Mouse (Mus musculus) myocyte (in vitro differentiated cells): ENCODE results near the gene Mybbp1a. TPM values are rescaled to one million over a fixed set of nuclear protein-coding genes. Genes with fewer than 3 reads are reported as not detected.

Source experiments
- H3K27me3 ChIP-seq: one replicate; pipeline ENCODE4 v1.6.1; 2011; ENCODE audit not compliant: control insufficient read depth, insufficient read depth, insufficient read length
- H3K36me3 ChIP-seq: one replicate; pipeline ENCODE4 v1.6.1; 2011; ENCODE audit not compliant: control insufficient read depth, insufficient read depth
- H3K4me2 ChIP-seq: one replicate; pipeline ENCODE4 v1.6.1; 2011; ENCODE audit warnings: low read depth, control low read depth
- H3K4me3 ChIP-seq: one replicate; pipeline ENCODE4 v1.5.1; 2011; ENCODE audit warnings: mild to moderate bottlenecking, control low read depth, moderate library complexity
- H3K79me2 ChIP-seq: one replicate; pipeline ENCODE4 v1.6.1; 2011; ENCODE audit not compliant: control insufficient read depth, insufficient read depth
- H3ac ChIP-seq: one replicate; pipeline ENCODE4 v1.6.1; 2011; ENCODE audit not compliant: control insufficient read depth, insufficient read length
- CEBPB ChIP-seq: IDR thresholded peaks from 2 replicates; pipeline ENCODE4 v1.6.1; 2011; ENCODE audit warnings: mild to moderate bottlenecking, moderate library complexity; ENCODE audit not compliant: poor library complexity, insufficient read depth, severe bottlenecking
- E2F4 ChIP-seq: IDR thresholded peaks from one replicate; pipeline ENCODE4 v1.6.1; 2011; ENCODE audit warnings: mild to moderate bottlenecking, control low read depth, moderate library complexity; ENCODE audit not compliant: insufficient read depth
- MAX ChIP-seq: IDR thresholded peaks from one replicate; pipeline ENCODE4 v1.6.1; 2011; ENCODE audit warnings: low read depth, mild to moderate bottlenecking, control low read depth
- MYOD1 ChIP-seq, 3 experiments: IDR thresholded peaks; one replicate each; pipeline ENCODE4 v1.6.1; 2011; ENCODE audit warnings: control low read depth in 2 of 3, low read depth in 2 of 3, mild to moderate bottlenecking in 2 of 3, moderate library complexity in 1 of 3; ENCODE audit not compliant: insufficient read length in 2 of 3, control insufficient read depth in 1 of 3
- MYOG ChIP-seq, 3 experiments: IDR thresholded peaks; one replicate each; pipeline ENCODE4 v1.6.1; 2011; ENCODE audit warnings: control low read depth in 2 of 3, low read depth in 2 of 3, mild to moderate bottlenecking in 2 of 3; ENCODE audit not compliant: insufficient read length in 2 of 3, control insufficient read depth in 1 of 3, insufficient read depth in 1 of 3
- POLR2A ChIP-seq: IDR thresholded peaks from one replicate; pipeline ENCODE4 v1.6.1; 2011; ENCODE audit warnings: low read depth, mild to moderate bottlenecking, control low read depth, moderate library complexity; ENCODE audit not compliant: insufficient read length
- POLR2AphosphoS2 ChIP-seq: IDR thresholded peaks from one replicate; pipeline ENCODE4 v1.6.1; 2011; ENCODE audit warnings: low read depth, control low read depth; ENCODE audit not compliant: insufficient read length
- REST ChIP-seq: IDR thresholded peaks from one replicate; pipeline ENCODE4 v1.6.1; 2011; ENCODE audit warnings: mild to moderate bottlenecking, control low read depth, moderate library complexity; ENCODE audit not compliant: insufficient read depth, insufficient read length
- SRF ChIP-seq: IDR thresholded peaks from one replicate; pipeline ENCODE4 v1.6.1; 2011; ENCODE audit warnings: low read depth; ENCODE audit not compliant: control insufficient read depth, insufficient read length
- TCF12 ChIP-seq: IDR thresholded peaks from one replicate; pipeline ENCODE4 v1.6.1; 2011; ENCODE audit warnings: mild to moderate bottlenecking, control low read depth; ENCODE audit not compliant: poor library complexity, insufficient read depth, severe bottlenecking
- TCF3 ChIP-seq: IDR thresholded peaks from one replicate; pipeline ENCODE4 v1.6.1; 2011; ENCODE audit warnings: low read depth, control low read depth; ENCODE audit not compliant: insufficient read length
- USF1 ChIP-seq: IDR thresholded peaks from one replicate; pipeline ENCODE4 v1.6.1; 2011; ENCODE audit warnings: low read depth, mild to moderate bottlenecking, control low read depth, moderate library complexity
- polyA plus RNA-seq: library from polyadenylated mRNA; unstranded; fragments of >200 nt; fragmentation: generic; extraction: Trizol; gene quantifications from one replicate; pipeline ENCODE4 v1.2.1, GENCODE M21; 2012; ENCODE audit warnings: missing spikeins

Gene Mybbp1a
- polyA plus RNA-seq, 1 experiment, result 138 TPM

- TF ChIP-seq CEBPB (no peak), E2F4 (no peak), TCF3 (no peak), SRF (no peak), MYOG (IDR thresholded peaks at IDR 0.05; ENCODE audit: control insufficient read depth in 1 of 3, insufficient read depth in 1 of 3, insufficient read length in 2 of 3, low read depth in 2 of 3) (no peak), POLR2AphosphoS2 (no peak), MYOD1 (IDR thresholded peaks at IDR 0.05; ENCODE audit: control insufficient read depth in 1 of 3, insufficient read length in 2 of 3, low read depth in 2 of 3) (no peak), POLR2A (no peak), MAX (no peak), REST (no peak), USF1 (no peak)
- peaks cover 27% of the 10 kb centered on the region for H3K27me3 ChIP-seq
- no peak overlapping the region for H3ac ChIP-seq
- no peak overlapping the region for H3K4me3 ChIP-seq
- H3K36me3 ChIP-seq, result no peaks in the 10 kb centered on the region
- H3K79me2 ChIP-seq, result no peaks in the 10 kb centered on the region
- H3K4me2 ChIP-seq, result no peak overlapping the region
Measured at GRCm38 (mm10) chr11:72487171-72487570, 46.0 kb downstream of the Mybbp1a start.

GRCm38 (mm10) chr11:72487739-72488138, 46.6 kb downstream of the Mybbp1a start:
- peaks cover 27% of the 10 kb centered on the region for H3K27me3 ChIP-seq
- TF ChIP-seq SRF (no peak), TCF3 (no peak), MYOD1 (IDR thresholded peaks at IDR 0.05; ENCODE audit: control insufficient read depth in 1 of 3, insufficient read length in 2 of 3, low read depth in 2 of 3) (no peak), MAX (no peak), REST (no peak), E2F4 (no peak), MYOG (IDR thresholded peaks at IDR 0.05; ENCODE audit: control insufficient read depth in 1 of 3, insufficient read depth in 1 of 3, insufficient read length in 2 of 3, low read depth in 2 of 3) (no peak), POLR2A (no peak), POLR2AphosphoS2 (no peak), TCF12 (no peak), CEBPB (no peak), USF1 (no peak)
- H3K4me3 ChIP-seq, result no peak overlapping the region
- H3ac ChIP-seq, result no peak overlapping the region
- H3K79me2 ChIP-seq, result no peaks in the 10 kb centered on the region
- H3K4me2 ChIP-seq, result no peak overlapping the region
- no peaks in the 10 kb centered on the region for H3K36me3 ChIP-seq

- TF ChIP-seq E2F4, result no peak
- H3K36me3 ChIP-seq, result no peaks in the 10 kb centered on the region
- peak overlapping the region; percentile 72 for H3K4me2 ChIP-seq
- no peaks in the 10 kb centered on the region for H3K79me2 ChIP-seq
- peaks cover 27% of the 10 kb centered on the region for H3K27me3 ChIP-seq
- H3K4me3 ChIP-seq, result no peak overlapping the region
- no peak overlapping the region for H3ac ChIP-seq
Measured at GRCm38 (mm10) chr11:72488753-72489271, 47.7 kb downstream of the Mybbp1a start.

- Histone ChIP-seq H3K4me2 (peak overlapping the region; percentile 72), H3K79me2 (no peaks in the 10 kb centered on the region), H3ac (no peak overlapping the region), H3K4me3 (no peak overlapping the region), H3K36me3 (no peaks in the 10 kb centered on the region), H3K27me3 (peaks cover 27% of the 10 kb centered on the region)
- no peak for TF ChIP-seq E2F4
- TF ChIP-seq TCF3, result no peak
- no peak for TF ChIP-seq SRF
- no peak for TF ChIP-seq USF1
- TF ChIP-seq CEBPB, result no peak
- no peak for TF ChIP-seq POLR2AphosphoS2
- no peak for TF ChIP-seq TCF12
- TF ChIP-seq REST, result no peak
- TF ChIP-seq MAX, result no peak
- TF ChIP-seq POLR2A, result no peak
- no peak for TF ChIP-seq MYOG (IDR thresholded peaks at IDR 0.05; ENCODE audit: control insufficient read depth in 1 of 3, insufficient read depth in 1 of 3, insufficient read length in 2 of 3, low read depth in 2 of 3)
- TF ChIP-seq MYOD1 (IDR thresholded peaks at IDR 0.05; ENCODE audit: control insufficient read depth in 1 of 3, insufficient read length in 2 of 3, low read depth in 2 of 3), result no peak
Measured at GRCm38 (mm10) chr11:72489397-72489796, 48.2 kb downstream of the Mybbp1a start.

- Histone ChIP-seq H3K4me2 (peak within 1 kb of the TSS; percentile 72), H3K27me3 (peaks cover 22% of the 10 kb centered on the region), H3K4me3 (no peak within 1 kb of the TSS), H3K79me2 (no peaks in the 10 kb centered on the region), H3K36me3 (no peaks in the 10 kb centered on the region), H3ac (no peak within 1 kb of the TSS)
- TF ChIP-seq USF1 (no peak), POLR2A (no peak), POLR2AphosphoS2 (no peak), SRF (no peak), TCF3 (no peak), REST (no peak), TCF12 (no peak), E2F4 (no peak), MYOD1 (IDR thresholded peaks at IDR 0.05; ENCODE audit: control insufficient read depth in 1 of 3, insufficient read length in 2 of 3, low read depth in 2 of 3) (peak in 2 of 3 experiments; percentile 45 to 79), MYOG (IDR thresholded peaks at IDR 0.05; ENCODE audit: control insufficient read depth in 1 of 3, insufficient read depth in 1 of 3, insufficient read length in 2 of 3, low read depth in 2 of 3) (peak in 2 of 3 experiments; percentile 71 to 76), MAX (no peak), CEBPB (no peak)
Measured at GRCm38 (mm10) chr11:72489881-72490301, 48.7 kb downstream of the Mybbp1a start, which contains the start of gene Spns2. Gene Spns2 (minus strand): TSS chr11:72489904.
